Mouse (Mus musculus) heart, adult 2 months (tissue): ENCODE measurements at regions not wholly inside any gene's neighbourhood (a gene's known extent, or its start where the extent isn't known, plus 50 kb on each side); places are given as distances from the start of the nearest gene placed in this dataset.

Experiments used
- DNase-seq, 2 experiments: peaks; one replicate each; pipeline ENCODE4 v3.0.0; 2021
- H3K27ac ChIP-seq: fragments of 200-600 bp; 2 replicates; pipeline ENCODE4 v1.8.1; 2022
- H3K27me3 ChIP-seq: fragments of 200-500 bp; 2 replicates; pipeline ENCODE4 v1.6.1; 2012; ENCODE audit warnings: mild to moderate bottlenecking, low read length, inconsistent platforms, mixed read lengths; ENCODE audit not compliant: control insufficient read depth, insufficient read depth
- H3K36me3 ChIP-seq: fragments of 200-500 bp; 2 replicates; pipeline ENCODE4 v1.6.1; 2012; ENCODE audit warnings: low read length, inconsistent platforms; ENCODE audit not compliant: control insufficient read depth, insufficient read depth
- H3K4me1 ChIP-seq: fragments of 200-500 bp; 2 replicates; pipeline ENCODE4 v1.6.1; 2011; ENCODE audit warnings: low read length; ENCODE audit not compliant: control insufficient read depth, insufficient read depth
- H3K4me3 ChIP-seq: fragments of 200-600 bp; 2 replicates; pipeline ENCODE4 v1.8.1; 2022
- H3K79me2 ChIP-seq: fragments of 200-500 bp; replicated peaks from 2 replicates; pipeline ENCODE4 v1.6.1; 2012; ENCODE audit warnings: mild to moderate bottlenecking, inconsistent platforms, low read length, moderate library complexity, mixed read lengths; ENCODE audit not compliant: control insufficient read depth, insufficient read depth
- H3K9ac ChIP-seq: fragments of 200-500 bp; 2 replicates; pipeline ENCODE4 v1.6.1; 2012; ENCODE audit warnings: low read depth, mild to moderate bottlenecking, control low read depth, inconsistent platforms, low read length, mixed read lengths
- CTCF ChIP-seq: fragments of 200-600 bp; IDR thresholded peaks from 2 replicates; pipeline ENCODE4 v1.8.1; 2022; ENCODE audit warnings: antibody characterized with exemption, mild to moderate bottlenecking, moderate library complexity
- EP300 ChIP-seq: fragments of 200-500 bp; IDR thresholded peaks from 2 replicates; pipeline ENCODE4 v1.6.1; 2011; ENCODE audit warnings: low read depth, low read length, control low read depth; ENCODE audit not compliant: insufficient read depth
- POLR2A ChIP-seq: fragments of 200-500 bp; IDR thresholded peaks from 2 replicates; pipeline ENCODE4 v1.6.1; 2011; ENCODE audit warnings: mild to moderate bottlenecking, low read depth, low read length, control low read depth; ENCODE audit not compliant: insufficient read depth
- WGBS: fragments of 180-500 bp; shearing (Covaris S2); methylation state at CpG from one replicate; pipeline ENCODE4 v1.1.7; 2018; 5-methylcytosine and 5-hydroxymethylcytosine counted together
- intact Hi-C: fragments of 180-260 bp; cut with DNase I; formaldehyde crosslinking; loops from one replicate; pipeline ENCODE4 v1.15.1; 2025

DNA sequence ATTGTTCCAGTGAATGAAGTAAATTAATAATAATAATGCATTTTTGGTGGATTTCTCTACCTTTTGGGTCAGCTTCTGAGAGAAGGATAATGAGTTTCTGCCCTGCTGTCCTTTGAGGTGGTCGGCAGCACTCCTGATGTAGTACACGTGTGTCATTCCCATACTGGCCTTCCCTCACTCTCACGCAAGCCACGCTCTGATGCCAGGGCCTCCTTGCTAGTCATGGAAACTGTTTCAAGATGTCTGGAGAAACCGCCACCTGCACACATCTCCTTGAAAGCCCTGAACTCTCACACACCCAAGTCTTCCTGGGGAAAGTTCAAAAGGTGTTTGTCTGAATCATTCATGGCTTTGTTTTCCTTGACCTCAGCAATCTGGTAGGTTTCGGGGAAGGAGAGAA lies 116.2 kb downstream of the Fam204a start:
- no peak for TF ChIP-seq CTCF
- TF ChIP-seq POLR2A = no peak
- TF ChIP-seq EP300 = no peak
- no peak overlapping the region for H3K4me3 ChIP-seq

DNA sequence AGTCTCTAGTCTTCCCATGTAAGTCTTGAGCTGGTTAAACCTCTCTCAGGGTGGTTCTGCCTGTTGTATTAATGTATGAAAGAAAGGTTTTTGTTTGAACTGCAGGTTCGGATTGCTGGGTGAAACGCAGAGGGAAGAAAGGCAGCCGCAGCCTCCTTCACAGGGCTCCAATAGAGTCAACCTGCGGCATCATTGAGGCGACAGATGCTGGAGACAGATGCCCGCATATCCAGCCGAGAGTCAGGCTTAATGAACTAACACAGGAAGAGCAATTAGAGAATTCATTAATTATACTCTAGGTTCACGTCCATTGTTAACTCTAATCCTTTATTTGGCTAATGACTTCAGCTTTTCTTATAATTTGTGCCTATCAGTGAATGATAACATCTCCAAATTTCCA lies 117.0 kb downstream of the Fam204a start:
- intact Hi-C loops = no loop called here
- Histone ChIP-seq H3K27me3 (no peaks in the 10 kb centered on the region), H3K9ac (no peak overlapping the region), H3K27ac (no peak overlapping the region), H3K79me2 (no peaks in the 10 kb centered on the region), H3K4me1 (no peaks in the 10 kb centered on the region), H3K4me3 (no peak overlapping the region), H3K36me3 (no peaks in the 10 kb centered on the region)
- 80% methylated on average over 8 of the region's 8 CpGs for WGBS
- no peak for TF ChIP-seq POLR2A
- TF ChIP-seq EP300 = no peak
- no peak for TF ChIP-seq CTCF
- DNase-seq = no peak

More for the DNA sequence above, 116.2 kb downstream of the Fam204a start:
- intact Hi-C loops = no loop called here
- H3K4me1 ChIP-seq = no peaks in the 10 kb centered on the region
- no peak overlapping the region for H3K27ac ChIP-seq
- H3K27me3 ChIP-seq = no peaks in the 10 kb centered on the region
- H3K79me2 ChIP-seq = no peaks in the 10 kb centered on the region
- DNase-seq = no peak
- 83% methylated on average over 6 of the region's 6 CpGs for WGBS
- no peaks in the 10 kb centered on the region for H3K36me3 ChIP-seq
- H3K9ac ChIP-seq = no peak overlapping the region

- H3K4me1 ChIP-seq = no peaks in the 10 kb centered on the region
- H3K27ac ChIP-seq = no peak overlapping the region
- H3K9ac ChIP-seq = no peak overlapping the region
- no peak for DNase-seq
- H3K36me3 ChIP-seq = no peaks in the 10 kb centered on the region
- no peaks in the 10 kb centered on the region for H3K27me3 ChIP-seq
- intact Hi-C loops = no loop called here
- TF ChIP-seq POLR2A = no peak
- TF ChIP-seq CTCF = no peak
- TF ChIP-seq EP300 = no peak
- H3K79me2 ChIP-seq = no peaks in the 10 kb centered on the region
- 74% methylated on average over 3 of the region's 3 CpGs for WGBS
- H3K4me3 ChIP-seq = no peak overlapping the region
These were observed 128.6 kb downstream of the Fam204a start for GRCm38 (mm10) chr19:60097915-60098314.

- intact Hi-C loops = loop anchor here (5.0 kb wide), 2 partner anchors 67 to 133 kb away; partner anchors contain the start of gene Rab11fip2
- no peak for DNase-seq
- no peaks in the 10 kb centered on the region for H3K36me3 ChIP-seq
- H3K4me1 ChIP-seq = no peaks in the 10 kb centered on the region
- 53% methylated on average over 3 of the region's 3 CpGs for WGBS
- no peaks in the 10 kb centered on the region for H3K27me3 ChIP-seq
- H3K4me3 ChIP-seq = no peak overlapping the region
- no peak overlapping the region for H3K9ac ChIP-seq
- no peaks in the 10 kb centered on the region for H3K79me2 ChIP-seq
- H3K27ac ChIP-seq = no peak overlapping the region
- TF ChIP-seq EP300 (no peak), POLR2A (no peak), CTCF (no peak)
These were observed 131.5 kb upstream of the Rab11fip2 start for GRCm38 (mm10) chr19:60074986-60075385.

DNA sequence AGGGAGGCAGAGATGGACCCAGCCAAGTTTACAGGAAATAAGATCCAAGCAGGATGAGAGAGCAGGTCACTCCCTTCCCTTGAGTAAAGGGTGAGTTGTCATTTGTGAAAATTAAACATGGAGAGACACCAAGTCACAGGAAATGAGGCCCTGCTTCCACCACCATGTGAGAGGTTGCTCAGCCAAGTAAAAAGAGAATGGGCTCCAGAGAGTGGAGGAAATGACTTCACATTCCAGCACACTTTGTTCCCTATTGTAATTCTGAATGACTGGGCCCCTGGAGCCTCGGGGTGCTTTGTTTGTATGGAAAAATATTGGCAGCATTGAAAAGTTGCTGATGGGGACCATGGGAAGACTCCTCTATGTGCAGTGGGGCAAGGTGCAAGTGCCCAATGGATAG lies 129.9 kb upstream of the Rab11fip2 start:
- intact Hi-C loops = loop anchor here (5.0 kb wide), 2 partner anchors 69 to 131 kb away; partner anchors contain the start of gene Rab11fip2
- WGBS = 16% methylated on average over 1 of the region's 1 CpGs
- H3K4me1 ChIP-seq = no peaks in the 10 kb centered on the region
- peak overlapping the region; percentile 76 for H3K27ac ChIP-seq
- TF ChIP-seq EP300 = 0 out of 2 replicates have a peak, but pooled peaks have one; percentile 51
- TF ChIP-seq POLR2A = no peak
- no peak for TF ChIP-seq CTCF
- no peak overlapping the region for H3K9ac ChIP-seq
- no peak overlapping the region for H3K4me3 ChIP-seq
- DNase-seq = peak; percentile 20 to 59
- no peaks in the 10 kb centered on the region for H3K36me3 ChIP-seq
- H3K27me3 ChIP-seq = no peaks in the 10 kb centered on the region
- no peaks in the 10 kb centered on the region for H3K79me2 ChIP-seq

- Histone ChIP-seq H3K9ac (no peak overlapping the region), H3K36me3 (no peaks in the 10 kb centered on the region), H3K79me2 (no peaks in the 10 kb centered on the region), H3K4me3 (no peak overlapping the region), H3K4me1 (no peaks in the 10 kb centered on the region), H3K27ac (no peak overlapping the region), H3K27me3 (no peaks in the 10 kb centered on the region)
- TF ChIP-seq EP300 (no peak), CTCF (no peak), POLR2A (no peak)
- DNase-seq = no peak
- WGBS = 88% methylated on average over 3 of the region's 3 CpGs
- intact Hi-C loops = no loop called here
These were observed 122.7 kb upstream of the Rab11fip2 start for GRCm38 (mm10) chr19:60066183-60066582.
